Mouse (Mus musculus): ENCODE results near the gene Tbc1d22a. TPM values are rescaled to one million over a fixed set of nuclear protein-coding genes. Genes with fewer than 3 reads are reported as not detected.

The Tbc1d22a gene
- polyA plus RNA-seq, 2 experiments: 8.7 to 15.5 TPM

GRCm38 (mm10) chr15:86422858-86423257 is 208.6 kb downstream of the Tbc1d22a start:
- no peaks in the 10 kb centered on the region for H3K9me3 ChIP-seq (ENCODE audit: control insufficient read depth, low read length)
- no peak for TF ChIP-seq POLR2A (IDR thresholded peaks at IDR 0.05; ENCODE audit: borderline replicate concordance, extremely low read depth, insufficient read depth, insufficient read length)
- H3K4me1 ChIP-seq (ENCODE audit: control insufficient read depth, insufficient read depth, low read length): peaks cover 5% of the 10 kb centered on the region; the same call in 1 of the 2 replicates
- no peaks in the 10 kb centered on the region for H3K36me3 ChIP-seq (ENCODE audit: control insufficient read depth, insufficient read depth, low read length)
- no peak overlapping the region for H3K4me3 ChIP-seq (replicated peaks; ENCODE audit: low read length)
- H3K27ac ChIP-seq (replicated peaks; ENCODE audit: low read depth, low read length): no peak overlapping the region
- 50% methylated on average over 1 of the region's 1 CpGs for WGBS
- H3K27me3 ChIP-seq (ENCODE audit: control insufficient read depth, insufficient read depth, low read length): no peaks in the 10 kb centered on the region
- H3K4me2 ChIP-seq (replicated peaks; ENCODE audit: low read depth, low read length, severe bottlenecking): no peak overlapping the region
- no peak overlapping the region for H3K9ac ChIP-seq (ENCODE audit: low read depth, low read length, severe bottlenecking)
- ATAC-seq (ENCODE audit: low FRiP score, low read depth): no peak
- no peak for DNase-seq (ENCODE audit: low spot score)

- no peak for DNase-seq (ENCODE audit: low spot score)
- 44% methylated on average over 2 of the region's 2 CpGs for WGBS
Observed at GRCm38 (mm10) chr15:86423884-86424283, 209.6 kb downstream of the Tbc1d22a start.

GRCm38 (mm10) chr15:86424971-86425370 is 210.7 kb downstream of the Tbc1d22a start:
- DNase-seq (ENCODE audit: low spot score) (no peak), ATAC-seq (ENCODE audit: low FRiP score, low read depth) (no peak)
- peaks cover 9% of the 10 kb centered on the region for H3K4me1 ChIP-seq (ENCODE audit: control insufficient read depth, insufficient read depth, low read length)
- no peak for TF ChIP-seq POLR2A (IDR thresholded peaks at IDR 0.05; ENCODE audit: borderline replicate concordance, extremely low read depth, insufficient read depth, insufficient read length)
- no peaks in the 10 kb centered on the region for H3K27me3 ChIP-seq (ENCODE audit: control insufficient read depth, insufficient read depth, low read length)
- no peaks in the 10 kb centered on the region for H3K9me3 ChIP-seq (ENCODE audit: control insufficient read depth, low read length)
- H3K27ac ChIP-seq (replicated peaks; ENCODE audit: low read depth, low read length): no peak overlapping the region
- 57% methylated on average over 8 of the region's 8 CpGs for WGBS
- no peaks in the 10 kb centered on the region for H3K36me3 ChIP-seq (ENCODE audit: control insufficient read depth, insufficient read depth, low read length)
- no peak overlapping the region for H3K4me2 ChIP-seq (replicated peaks; ENCODE audit: low read depth, low read length, severe bottlenecking)
- H3K4me3 ChIP-seq (replicated peaks; ENCODE audit: low read length): no peak overlapping the region
- H3K9ac ChIP-seq (ENCODE audit: low read depth, low read length, severe bottlenecking): no peak overlapping the region

More at GRCm38 (mm10) chr15:86423884-86424283, 209.6 kb downstream of the Tbc1d22a start:
- Histone ChIP-seq H3K27me3 (ENCODE audit: control insufficient read depth, insufficient read depth, low read length) (no peaks in the 10 kb centered on the region), H3K4me3 (replicated peaks; ENCODE audit: low read length) (no peak overlapping the region), H3K4me1 (ENCODE audit: control insufficient read depth, insufficient read depth, low read length) (peaks cover 5% of the 10 kb centered on the region; the same call in 1 of the 2 replicates), H3K9ac (ENCODE audit: low read depth, low read length, severe bottlenecking) (no peak overlapping the region), H3K36me3 (ENCODE audit: control insufficient read depth, insufficient read depth, low read length) (no peaks in the 10 kb centered on the region), H3K27ac (replicated peaks; ENCODE audit: low read depth, low read length) (no peak overlapping the region), H3K9me3 (ENCODE audit: control insufficient read depth, low read length) (no peaks in the 10 kb centered on the region), H3K4me2 (replicated peaks; ENCODE audit: low read depth, low read length, severe bottlenecking) (no peak overlapping the region)
- ATAC-seq (ENCODE audit: low FRiP score, low read depth): no peak
- TF ChIP-seq POLR2A (IDR thresholded peaks at IDR 0.05; ENCODE audit: borderline replicate concordance, extremely low read depth, insufficient read depth, insufficient read length): no peak

GRCm38 (mm10) chr15:86426364-86427000 is 212.2 kb downstream of the Tbc1d22a start:
- H3K27ac ChIP-seq (replicated peaks; ENCODE audit: low read depth, low read length): no peak overlapping the region
- WGBS: 79% methylated on average over 5 of the region's 5 CpGs
- peaks cover 10% of the 10 kb centered on the region for H3K4me1 ChIP-seq (ENCODE audit: control insufficient read depth, insufficient read depth, low read length)
- no peak for DNase-seq (ENCODE audit: low spot score)
- no peak overlapping the region for H3K4me2 ChIP-seq (replicated peaks; ENCODE audit: low read depth, low read length, severe bottlenecking)
- ATAC-seq (ENCODE audit: low FRiP score, low read depth): no peak
- H3K9ac ChIP-seq (ENCODE audit: low read depth, low read length, severe bottlenecking): no peak overlapping the region
- H3K4me3 ChIP-seq (replicated peaks; ENCODE audit: low read length): no peak overlapping the region
- TF ChIP-seq POLR2A (IDR thresholded peaks at IDR 0.05; ENCODE audit: borderline replicate concordance, extremely low read depth, insufficient read depth, insufficient read length): no peak
- H3K36me3 ChIP-seq (ENCODE audit: control insufficient read depth, insufficient read depth, low read length): no peaks in the 10 kb centered on the region
- H3K9me3 ChIP-seq (ENCODE audit: control insufficient read depth, low read length): no peaks in the 10 kb centered on the region
- H3K27me3 ChIP-seq (ENCODE audit: control insufficient read depth, insufficient read depth, low read length): no peaks in the 10 kb centered on the region

GRCm38 (mm10) chr15:86427439-86427838 is 213.2 kb downstream of the Tbc1d22a start:
- no peaks in the 10 kb centered on the region for H3K9me3 ChIP-seq (ENCODE audit: control insufficient read depth, low read length)
- H3K4me3 ChIP-seq (replicated peaks; ENCODE audit: low read length): no peak overlapping the region
- WGBS: 74% methylated on average over 4 of the region's 4 CpGs
- ATAC-seq (ENCODE audit: low FRiP score, low read depth) (no peak), DNase-seq (ENCODE audit: low spot score) (no peak)
- TF ChIP-seq POLR2A (IDR thresholded peaks at IDR 0.05; ENCODE audit: borderline replicate concordance, extremely low read depth, insufficient read depth, insufficient read length): no peak
- no peak overlapping the region for H3K27ac ChIP-seq (replicated peaks; ENCODE audit: low read depth, low read length)
- no peaks in the 10 kb centered on the region for H3K27me3 ChIP-seq (ENCODE audit: control insufficient read depth, insufficient read depth, low read length)
- H3K4me1 ChIP-seq (ENCODE audit: control insufficient read depth, insufficient read depth, low read length): peaks cover 11% of the 10 kb centered on the region
- no peak overlapping the region for H3K9ac ChIP-seq (ENCODE audit: low read depth, low read length, severe bottlenecking)
- H3K36me3 ChIP-seq (ENCODE audit: control insufficient read depth, insufficient read depth, low read length): no peaks in the 10 kb centered on the region
- no peak overlapping the region for H3K4me2 ChIP-seq (replicated peaks; ENCODE audit: low read depth, low read length, severe bottlenecking)
